Mouse (Mus musculus) E14TG2a.4 (cell line): Measurements from ENCODE around the gene Crocc.
A peak's percentile ranks its signal among the peaks of the same experiment; 100 is the strongest.

Experiments used
- CTCF ChIP-seq: conservative IDR thresholded peaks from 2 replicates; pipeline ENCODE4 v1.5.1; 2014; ENCODE audit warnings: low read length
- NANOG ChIP-seq: IDR thresholded peaks from 2 replicates; pipeline ENCODE4 v1.6.1; 2014; ENCODE audit warnings: borderline replicate concordance, low read length, mixed read lengths

DNA sequence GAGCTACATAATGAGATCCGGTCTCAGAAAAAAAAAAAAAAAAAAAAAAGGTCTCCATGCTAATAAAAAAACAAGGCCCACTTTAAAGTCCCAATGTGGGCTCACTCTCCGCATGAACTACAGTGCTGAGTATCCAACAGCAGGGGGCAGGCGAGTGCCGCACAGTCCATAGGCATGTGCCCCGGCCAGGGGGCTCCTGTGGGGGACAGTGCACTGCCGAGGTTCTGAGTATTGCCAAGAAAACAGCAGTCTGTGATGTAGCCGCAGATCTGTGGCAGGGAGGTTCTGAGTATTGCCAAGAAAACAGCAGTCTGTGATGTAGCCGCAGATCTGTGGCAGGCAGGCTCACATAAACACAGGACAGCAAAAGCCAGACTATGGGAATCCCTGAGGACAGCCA lies 15.5 kb downstream of the Crocc start:
- TF ChIP-seq CTCF: peak; percentile 66
- no peak for TF ChIP-seq NANOG
